Comparison of ENCODE assay signal across 8 mouse cellular contexts in genomic region chr7:97447050-97447531, GRCm38 (mm10). TPM values are rescaled to one million over a fixed set of nuclear protein-coding genes. Genes with fewer than 3 reads are reported as not detected.
DNase-seq lines count a peak whose midpoint lies in the region; ATAC-seq and TF ChIP-seq lines count a peak whose summit lies in the region.

No protein-coding gene starts in this region.

- no peak overlapping the region for H3K4me2 ChIP-seq in hindbrain, embryonic 11.5 days (replicated peaks; ENCODE audit: low read depth, low read length)
- H3K4me2 ChIP-seq in stomach, embryonic 16.5 days (ENCODE audit: low read depth, low read length) = no peak overlapping the region

- WGBS in heart, embryonic 10.5 days = 65% methylated on average over 6 of the region's 6 CpGs
- WGBS in hindbrain, embryonic 11.5 days = 65% methylated on average over 6 of the region's 6 CpGs
- WGBS in stomach, embryonic 16.5 days = 53% methylated on average over 6 of the region's 6 CpGs

- DNase-seq in heart, postnatal 4 days = peak; percentile 5
- no peak for DNase-seq in heart, embryonic 10.5 days (ENCODE audit: low spot score)
- DNase-seq in Patski (ENCODE audit: low read depth, low spot score) (no peak), liver (no peak)
- no peak for DNase-seq in hindbrain, embryonic 11.5 days (ENCODE audit: low spot score)
- DNase-seq in layer of hippocampus, postnatal 14 days (ENCODE audit: low spot score in 2 of 2) = peak; percentile 37 to 64
- DNase-seq in B cell, adult 2 months = no peak

- H3K9me3 ChIP-seq in heart, embryonic 10.5 days = no peaks in the 10 kb centered on the region
- no peaks in the 10 kb centered on the region for H3K9me3 ChIP-seq in hindbrain, embryonic 11.5 days (ENCODE audit: control insufficient read depth, low read length)
- 0 out of 2 replicates have a peak, but pooled peaks cover 5% of the 10 kb centered on the region for H3K9me3 ChIP-seq in stomach, embryonic 16.5 days (replicated peaks; ENCODE audit: control insufficient read depth, low read length)

- no peak for TF ChIP-seq CTCF in Patski (IDR thresholded peaks at IDR 0.05)

- CTCF ChIA-PET in Patski (lab: Charles Lee) = interaction anchor here (0.6 to 2.1 kb wide), 7 partner anchors 9 to 53 kb away, joined by 3 to 9 read pairs (median 7); no protein-coding TSS in a partner anchor

- no peak overlapping the region for H3K9ac ChIP-seq in hindbrain, embryonic 11.5 days (ENCODE audit: low read depth, low read length)
- peak overlapping the region; percentile 31 for H3K9ac ChIP-seq in stomach, embryonic 16.5 days (ENCODE audit: low read length)

- H3K27ac ChIP-seq in heart, embryonic 10.5 days = no peak overlapping the region
- H3K27ac ChIP-seq in hindbrain, embryonic 11.5 days (ENCODE audit: low read depth, low read length) = no peak overlapping the region
- peak overlapping the region; percentile 89 for H3K27ac ChIP-seq in stomach, embryonic 16.5 days (ENCODE audit: low read length)

- H3K27me3 ChIP-seq in heart, embryonic 10.5 days (ENCODE audit: insufficient read depth, poor library complexity, severe bottlenecking) = no peaks in the 10 kb centered on the region
- H3K27me3 ChIP-seq in Patski = no peaks in the 10 kb centered on the region
- no peaks in the 10 kb centered on the region for H3K27me3 ChIP-seq in hindbrain, embryonic 11.5 days (ENCODE audit: control insufficient read depth, insufficient read depth, low read length)
- no peaks in the 10 kb centered on the region for H3K27me3 ChIP-seq in stomach, embryonic 16.5 days (ENCODE audit: control insufficient read depth, insufficient read depth, low read length)

- POLR2A ChIA-PET in Patski (lab: Charles Lee) = no interaction called here

- in situ Hi-C loops in Patski (cut with MboI; ENCODE audit: low pct_unique_long_range_greater_than_20kb) = loop anchor here (25.0 kb wide), 1 partner anchor 540 kb away; no protein-coding TSS in a partner anchor

- H3K36me3 ChIP-seq in heart, embryonic 10.5 days = no peaks in the 10 kb centered on the region
- no peaks in the 10 kb centered on the region for H3K36me3 ChIP-seq in hindbrain, embryonic 11.5 days (ENCODE audit: control insufficient read depth, insufficient read depth, low read length)
- no peaks in the 10 kb centered on the region for H3K36me3 ChIP-seq in stomach, embryonic 16.5 days (ENCODE audit: control insufficient read depth, insufficient read depth, low read length)

- no peak overlapping the region for H3K4me3 ChIP-seq in heart, embryonic 10.5 days
- H3K4me3 ChIP-seq in hindbrain, embryonic 11.5 days (ENCODE audit: low read depth, low read length) = no peak overlapping the region
- H3K4me3 ChIP-seq in stomach, embryonic 16.5 days (replicated peaks; ENCODE audit: low read length) = no peak overlapping the region

- no peaks in the 10 kb centered on the region for H3K4me1 ChIP-seq in heart, embryonic 10.5 days
- no peaks in the 10 kb centered on the region for H3K4me1 ChIP-seq in hindbrain, embryonic 11.5 days (replicated peaks; ENCODE audit: control insufficient read depth, insufficient read depth, low read length)
- peaks cover 13% of the 10 kb centered on the region for H3K4me1 ChIP-seq in stomach, embryonic 16.5 days (ENCODE audit: control insufficient read depth, insufficient read depth, low read length)

- ATAC-seq in Patski = peak; percentile 17
- 0 out of 2 replicates have a peak, but pooled peaks have one; percentile 57 for ATAC-seq in hindbrain, embryonic 11.5 days (ENCODE audit: low FRiP score)
- ATAC-seq in stomach, embryonic 16.5 days (ENCODE audit: insufficient read depth, low FRiP score) = peak; percentile 28; the same call in 1 of the 2 replicates

RNA-seq across cellular contexts. Expression of gene Kctd14, which starts 4.0 kb away (rescaled TPM):
- under 1 TPM; 0.36 to 0.50 TPM for total RNA-seq in heart, postnatal 4 days (2021)
- polyA plus RNA-seq in heart, embryonic 10.5 days (2016; fragmentation: Nextera tagmentation; extraction: Ambion mirVana) = 0.47 and 0.87 TPM in 2 replicates
- polyA plus RNA-seq in Patski (2021) = not detected
- polyA plus RNA-seq in hindbrain, embryonic 11.5 days (2014; fragmentation: Nextera tagmentation; extraction: Ambion mirVana) = 0.46 and 0.85 TPM in 2 replicates
- total RNA-seq in layer of hippocampus, postnatal 14 days (2021) = 1 to 10 TPM; 2.3 to 3.6 TPM
- polyA plus RNA-seq in stomach, embryonic 16.5 days (2015; fragmentation: Nextera tagmentation; extraction: Ambion mirVana) = 25.9 and 37.1 TPM in 2 replicates

RNA-seq across cellular contexts. Expression of gene Thrsp, which starts 29.6 kb away (rescaled TPM):
- 1 to 10 TPM; 4.3 to 6.4 TPM for total RNA-seq in heart, postnatal 4 days (2021)
- polyA plus RNA-seq in heart, embryonic 10.5 days (2016; fragmentation: Nextera tagmentation; extraction: Ambion mirVana) = 0.43 and 0.51 TPM in 2 replicates
- polyA plus RNA-seq in Patski (2021) = 0.05 TPM
- polyA plus RNA-seq in hindbrain, embryonic 11.5 days (2014; fragmentation: Nextera tagmentation; extraction: Ambion mirVana) = 0.17 and 0.35 TPM in 2 replicates
- total RNA-seq in layer of hippocampus, postnatal 14 days (2021) = 10 to 100 TPM; 29.1 to 31.5 TPM
- polyA plus RNA-seq in stomach, embryonic 16.5 days (2015; fragmentation: Nextera tagmentation; extraction: Ambion mirVana) = 1.2 and 4.1 TPM in 2 replicates

RNA-seq across cellular contexts. Expression of gene Ints4, which starts 33.7 kb away (rescaled TPM):
- 10 to 100 TPM; 46.4 to 48.9 TPM for total RNA-seq in heart, postnatal 4 days (2021)
- polyA plus RNA-seq in heart, embryonic 10.5 days (2016; fragmentation: Nextera tagmentation; extraction: Ambion mirVana) = 45.6 and 48.5 TPM in 2 replicates
- polyA plus RNA-seq in Patski (2021) = 42.6 TPM
- polyA plus RNA-seq in hindbrain, embryonic 11.5 days (2014; fragmentation: Nextera tagmentation; extraction: Ambion mirVana) = 64.8 and 66.3 TPM in 2 replicates
- 10 to 100 TPM; 31.4 to 33.1 TPM for total RNA-seq in layer of hippocampus, postnatal 14 days (2021)
- polyA plus RNA-seq in stomach, embryonic 16.5 days (2015; fragmentation: Nextera tagmentation; extraction: Ambion mirVana) = 52.8 and 56.1 TPM in 2 replicates

RNA-seq across cellular contexts. Expression of gene Ndufc2, which starts 47.3 kb away (rescaled TPM):
- total RNA-seq in heart, postnatal 4 days (2021) = 100 to 1,000 TPM; 507 TPM
- 380 and 484 TPM in 2 replicates for polyA plus RNA-seq in heart, embryonic 10.5 days (2016; fragmentation: Nextera tagmentation; extraction: Ambion mirVana)
- polyA plus RNA-seq in Patski (2021) = 223 TPM
- polyA plus RNA-seq in hindbrain, embryonic 11.5 days (2014; fragmentation: Nextera tagmentation; extraction: Ambion mirVana) = 344 and 352 TPM in 2 replicates
- total RNA-seq in layer of hippocampus, postnatal 14 days (2021) = 100 to 1,000 TPM; 267 TPM
- polyA plus RNA-seq in stomach, embryonic 16.5 days (2015; fragmentation: Nextera tagmentation; extraction: Ambion mirVana) = 292 and 373 TPM in 2 replicates

Comparison
In these comparisons a context has a peak if more than half of its experiments do, and no peak if none do; other contexts are left out.
1. DNase-seq: peak in heart, postnatal 4 days (single experiment) and layer of hippocampus, postnatal 14 days (2 of 2); none in heart, embryonic 10.5 days (single experiment), Patski (single experiment), hindbrain, embryonic 11.5 days (single experiment), B cell, adult 2 months (0 of 2) and liver (single experiment).
2. RNA of gene Kctd14, which starts 4.0 kb away (polyA plus RNA-seq): 25.9 to 37.1 TPM in stomach, embryonic 16.5 days; 0.47 to 0.87 TPM in heart, embryonic 10.5 days, 0.46 to 0.85 TPM in hindbrain, embryonic 11.5 days and not detected in Patski (single experiment); every median in the first group is over 10 times any median in the second.
3. Peak in every context shown above with its lines, with median percentiles within 50 percentile points of each other: ATAC-seq.